Mouse (Mus musculus): ENCODE results near the gene Slc28a3. TPM values are rescaled to one million over a fixed set of nuclear protein-coding genes. Genes with fewer than 3 reads are reported as not detected.

Gene Slc28a3
- total RNA-seq, 2 experiments from 2014 or later = not detected

- DNase-seq = no peak
These were observed 50.1 kb downstream of the Slc28a3 start for GRCm38 (mm10) chr13:58560497-58561138.

GRCm38 (mm10) chr13:58558216-58558615 lies 52.5 kb downstream of the Slc28a3 start:
- DNase-seq = no peak

DNA sequence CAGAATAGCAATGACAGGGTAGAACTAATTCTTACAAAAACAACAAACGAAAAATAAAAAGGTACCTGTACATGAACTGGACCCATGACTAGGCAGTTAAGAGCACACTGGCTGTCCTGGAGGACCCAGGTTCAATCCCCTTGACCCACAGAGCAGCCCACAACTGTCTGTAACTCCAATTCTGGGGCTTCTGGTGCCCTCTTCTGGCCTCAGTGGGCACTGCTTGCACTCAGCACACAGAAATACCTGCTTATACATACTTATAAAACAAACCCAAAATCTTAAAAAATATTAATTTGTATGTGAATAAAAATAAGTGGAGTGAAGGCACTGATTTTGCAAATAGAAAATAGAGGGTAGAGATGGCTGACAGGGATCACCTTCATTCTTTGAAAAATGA lies 54.7 kb downstream of the Slc28a3 start:
- no peak for DNase-seq

DNA sequence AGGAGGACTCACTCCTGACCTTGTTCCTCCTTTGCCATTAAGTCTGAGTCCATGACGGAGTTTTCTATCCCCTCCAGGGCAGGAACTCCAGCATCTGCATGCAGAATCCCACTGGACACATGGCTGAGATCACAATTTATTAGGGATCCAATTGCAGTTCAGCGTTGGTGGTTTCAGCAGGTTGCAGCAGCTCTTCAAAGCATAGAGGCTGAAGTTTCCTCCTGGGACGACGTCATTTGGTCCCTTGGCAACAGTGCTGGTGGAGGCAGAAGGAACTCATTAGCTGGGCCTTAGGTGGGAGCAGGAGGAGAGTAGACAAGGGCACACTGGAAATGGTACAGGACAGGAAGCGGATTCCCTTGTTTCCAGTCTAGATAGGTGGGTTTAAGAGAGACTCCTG lies 55.1 kb downstream of the Slc28a3 start:
- DNase-seq = no peak

DNA sequence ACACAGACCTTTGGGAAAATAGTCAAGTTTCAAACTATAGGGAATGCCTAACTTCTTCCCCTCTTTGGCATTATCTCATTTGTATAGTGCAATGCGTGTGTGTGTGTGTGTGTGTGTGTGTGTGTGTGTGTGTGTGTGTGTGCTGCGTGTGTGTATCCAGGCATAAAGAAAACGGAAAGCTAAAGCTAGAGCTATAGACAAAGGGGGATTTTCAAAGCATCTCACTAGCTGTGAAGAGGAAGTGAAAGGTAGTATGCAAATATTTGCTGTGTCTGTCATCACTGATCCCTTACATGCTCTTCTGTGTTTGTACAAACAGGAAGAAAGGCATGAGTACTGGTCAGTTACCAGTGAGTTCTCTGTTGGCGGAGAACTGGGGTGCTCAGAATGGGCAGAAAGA lies 58.8 kb downstream of the Slc28a3 start:
- no peak for DNase-seq

DNA sequence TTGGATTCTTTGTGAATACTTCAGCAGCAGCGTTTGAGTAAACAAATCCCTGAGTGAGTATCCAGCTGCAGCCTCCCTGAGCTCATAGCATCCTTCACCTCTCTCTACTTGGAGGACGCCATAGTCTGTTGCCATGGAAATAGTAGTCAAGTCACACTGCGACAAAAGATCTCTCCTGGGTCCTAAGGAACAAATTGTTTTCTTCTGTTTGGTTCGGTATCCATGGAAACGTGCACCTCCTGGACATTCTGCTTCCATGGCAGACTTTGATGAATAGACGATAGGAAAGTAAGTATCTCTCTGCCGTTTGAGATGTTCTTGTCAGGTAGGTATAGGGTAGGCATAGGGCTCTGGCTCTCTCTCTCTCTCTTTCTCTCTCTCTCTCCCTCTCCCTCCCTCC lies 63.1 kb downstream of the Slc28a3 start:
- DNase-seq = no peak

DNA sequence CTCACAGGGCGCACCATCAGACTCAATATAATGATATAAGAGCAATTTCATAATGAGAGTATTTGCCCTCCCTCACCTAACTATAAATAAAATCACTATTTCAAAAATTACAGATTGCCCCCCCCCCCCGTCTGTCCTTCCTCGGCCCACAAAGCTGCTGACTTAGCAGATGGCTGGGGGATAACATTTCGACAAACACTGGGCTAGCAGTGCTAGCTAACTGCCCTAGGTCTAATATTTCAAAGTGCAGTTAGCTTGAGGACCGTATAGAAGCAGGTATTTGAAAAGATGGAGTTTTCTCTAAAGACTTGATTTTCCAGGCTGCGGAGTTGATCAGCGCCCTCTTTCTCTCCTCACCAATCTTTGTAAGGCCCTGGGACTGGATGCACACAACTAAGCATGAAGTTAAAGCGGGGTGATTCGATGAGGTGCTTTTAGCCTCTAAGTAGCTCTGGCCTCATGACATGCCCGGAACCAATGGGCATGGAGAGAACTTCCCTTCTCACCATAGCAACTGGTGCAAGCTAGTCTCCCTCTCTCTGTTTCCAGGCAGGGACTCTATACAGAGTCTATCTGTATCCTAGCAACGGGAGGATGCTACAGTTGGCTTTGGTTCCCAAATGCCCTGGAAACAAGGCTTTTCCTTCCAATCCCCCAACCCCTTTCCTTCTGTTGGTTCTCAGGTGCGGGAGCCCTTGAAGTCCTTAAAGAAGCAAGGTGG lies 66.8 kb downstream of the Slc28a3 start:
- DNase-seq = no peak

DNA sequence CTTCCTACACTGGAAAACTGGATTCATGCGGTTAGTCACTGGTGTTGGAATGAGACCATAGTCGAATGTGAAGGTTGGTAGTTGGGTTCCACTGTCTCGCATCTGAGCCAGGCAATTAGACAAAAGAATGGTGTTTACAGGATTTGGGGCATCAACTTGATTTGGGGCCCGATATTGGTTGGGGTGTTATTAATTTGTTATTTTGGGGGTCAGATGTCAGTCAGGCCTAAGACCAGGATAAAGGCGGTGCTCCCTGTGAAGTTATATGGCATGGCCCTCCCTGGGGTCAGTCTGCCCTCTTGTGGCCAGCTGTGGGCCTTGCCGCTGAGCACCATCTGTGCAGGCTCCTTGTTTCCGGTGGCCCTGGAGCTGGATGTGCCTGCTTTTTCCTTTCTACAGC lies 67.6 kb downstream of the Slc28a3 start:
- DNase-seq = peak; percentile 87

DNA sequence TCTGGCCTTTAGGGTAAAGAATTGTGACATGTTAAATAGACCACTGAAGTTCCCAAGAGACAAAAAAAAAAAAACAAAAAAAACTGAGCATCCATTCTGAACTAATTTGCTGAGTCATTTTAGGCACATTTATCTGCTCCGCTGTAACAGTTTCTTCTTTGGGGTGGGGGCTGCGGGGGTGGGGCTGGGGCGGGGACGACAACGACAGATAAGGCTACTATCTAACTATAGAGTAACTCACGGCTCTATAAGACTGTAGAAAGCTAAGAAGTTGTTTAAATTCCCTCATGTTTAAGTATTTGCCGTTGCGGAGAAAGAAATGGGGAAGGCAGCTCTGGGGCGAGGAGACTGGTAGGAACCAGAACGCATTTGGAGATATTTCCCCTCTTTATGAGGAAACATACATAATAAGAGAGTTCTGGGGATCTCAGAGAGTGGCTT lies 68.1 kb downstream of the Slc28a3 start:
- DNase-seq = no peak

- DNase-seq = no peak
These were observed 68.5 kb downstream of the Slc28a3 start for GRCm38 (mm10) chr13:58542167-58542566.

DNA sequence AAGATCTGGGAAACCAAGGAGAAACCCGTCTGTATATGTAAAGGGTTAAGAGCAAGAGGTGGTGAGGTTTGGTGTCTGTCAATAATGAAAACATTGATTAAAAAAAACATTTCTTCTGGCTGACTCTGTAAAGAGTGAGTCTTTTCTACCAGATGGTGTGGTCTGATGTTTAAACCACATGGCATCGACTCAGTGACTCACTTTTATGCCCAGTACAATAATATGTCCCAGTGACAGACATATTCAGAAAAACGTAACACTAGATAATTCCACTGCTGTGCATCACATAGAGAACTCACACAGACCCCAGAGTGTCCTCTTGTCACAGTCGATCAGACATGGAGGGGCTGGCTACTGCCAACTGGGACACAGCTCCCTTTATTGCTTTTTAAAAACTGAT lies 69.1 kb downstream of the Slc28a3 start:
- DNase-seq = no peak

- no peak for DNase-seq
These were observed 71.7 kb downstream of the Slc28a3 start for GRCm38 (mm10) chr13:58538966-58539365.

DNA sequence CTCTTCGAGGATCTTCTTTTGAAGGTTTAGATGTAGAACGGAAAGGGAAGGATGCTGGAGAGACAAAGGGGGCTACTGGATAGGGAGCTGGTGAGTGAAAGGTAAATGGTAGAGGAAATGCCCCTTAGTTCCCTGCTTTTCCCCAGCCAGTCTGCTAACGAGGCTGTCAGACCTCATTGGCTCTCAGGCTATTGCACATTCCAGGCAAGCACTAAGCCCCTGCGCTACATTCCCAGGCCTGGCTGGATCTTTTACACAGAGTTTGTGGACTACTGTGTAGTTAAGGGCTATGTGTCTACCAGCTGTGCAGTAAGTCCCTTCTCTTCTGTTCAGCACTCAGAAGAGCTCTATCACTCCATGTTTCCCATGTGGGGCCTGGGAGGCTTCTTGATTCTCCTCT lies 72.3 kb downstream of the Slc28a3 start:
- no peak for DNase-seq

DNA sequence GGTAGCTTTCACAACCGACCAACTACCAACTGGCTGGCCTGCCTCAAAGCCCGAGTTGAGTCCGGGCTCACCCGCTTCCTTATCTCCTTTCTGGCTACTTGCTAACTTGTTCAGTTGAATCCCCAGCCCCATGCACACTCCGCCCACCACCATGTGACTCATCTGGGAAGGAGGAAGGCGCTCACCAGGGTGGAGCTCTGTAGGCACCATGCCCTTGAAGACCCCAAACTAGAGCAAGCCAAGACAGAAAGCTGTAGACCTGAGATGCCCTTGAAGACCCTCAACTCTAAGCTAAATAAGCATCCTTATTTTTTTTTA lies 72.8 kb downstream of the Slc28a3 start:
- no peak for DNase-seq

GRCm38 (mm10) chr13:58537232-58537915 lies 73.3 kb downstream of the Slc28a3 start:
- no peak for DNase-seq

GRCm38 (mm10) chr13:58536466-58537231 lies 74.0 kb downstream of the Slc28a3 start:
- DNase-seq = no peak

DNA sequence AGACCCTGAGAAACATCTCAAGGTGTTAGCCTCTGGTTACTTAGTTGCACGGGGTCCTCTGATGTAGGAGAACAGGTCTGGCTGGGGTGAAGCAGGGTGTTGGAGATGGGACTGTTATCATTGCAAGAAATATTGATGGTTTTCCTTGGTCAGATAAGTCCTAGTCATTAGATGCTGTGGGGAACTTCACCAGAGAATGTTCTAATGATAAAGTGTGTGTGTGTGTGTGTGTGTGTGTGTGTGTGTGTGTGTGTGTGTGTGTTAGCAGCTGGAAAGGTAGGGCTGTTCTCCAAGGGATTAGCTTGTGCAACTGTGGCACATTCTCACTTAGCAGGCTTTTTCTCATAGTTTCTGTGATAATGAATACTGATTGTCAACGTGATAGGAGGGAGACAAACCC lies 75.4 kb downstream of the Slc28a3 start:
- no peak for DNase-seq

GRCm38 (mm10) chr13:58534861-58535260 lies 75.8 kb downstream of the Slc28a3 start:
- no peak for DNase-seq

GRCm38 (mm10) chr13:58534216-58534841 lies 76.3 kb downstream of the Slc28a3 start:
- no peak for DNase-seq

- DNase-seq = no peak
These were observed 86.1 kb downstream of the Slc28a3 start for GRCm38 (mm10) chr13:58524581-58524980.

DNA sequence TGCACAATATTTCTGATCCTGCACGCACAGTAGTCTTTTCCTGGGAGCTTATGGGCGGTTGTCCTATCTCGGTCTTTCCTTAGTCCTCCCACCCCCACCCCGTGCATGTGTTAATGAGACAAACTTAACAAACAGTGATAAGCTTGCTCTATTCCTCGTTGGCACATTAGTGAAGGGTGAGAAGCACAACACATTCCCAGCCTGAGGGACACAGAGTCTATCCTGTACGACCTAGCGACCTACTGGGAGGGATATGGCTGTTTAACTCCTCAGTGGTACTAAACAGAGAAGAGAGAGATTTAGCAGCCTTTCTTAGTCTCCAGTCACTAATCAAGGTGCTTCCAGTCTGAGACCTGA lies 86.9 kb downstream of the Slc28a3 start:
- no peak for DNase-seq

- DNase-seq = no peak
These were observed 87.5 kb downstream of the Slc28a3 start for GRCm38 (mm10) chr13:58523011-58523760.

All from gastrocnemius, postnatal 10 days (tissue).